Mouse (Mus musculus) G1E (cell line): ENCODE measurements at regions not wholly inside any gene's neighbourhood (a gene's known extent, or its start where the extent isn't known, plus 50 kb on each side); places are given as distances from the start of the nearest gene placed in this dataset.

Experiments used
- CTCF ChIP-seq: IDR thresholded peaks from 2 replicates; pipeline ENCODE4 v1.5.1; 2012; ENCODE audit warnings: low read depth, low read length, inconsistent platforms, mixed read lengths
- GATA1 ChIP-seq: IDR thresholded peaks from 2 replicates; pipeline ENCODE4 v1.6.1; 2012; ENCODE audit warnings: borderline replicate concordance, low read length, inconsistent platforms, mixed read lengths
- GATA2 ChIP-seq: IDR thresholded peaks from 2 replicates; pipeline ENCODE4 v1.6.1; 2012; ENCODE audit warnings: low read depth, low read length, inconsistent platforms, borderline replicate concordance
- POLR2AphosphoS5 ChIP-seq: IDR thresholded peaks from 2 replicates; pipeline ENCODE4 v1.6.1; 2012; ENCODE audit warnings: low read depth, low read length, inconsistent platforms; ENCODE audit not compliant: insufficient replicate concordance
- TAL1 ChIP-seq: conservative IDR thresholded peaks from 2 replicates; pipeline ENCODE4 v1.6.1; 2012; ENCODE audit warnings: low read depth, low read length, inconsistent platforms, mixed read lengths

DNA sequence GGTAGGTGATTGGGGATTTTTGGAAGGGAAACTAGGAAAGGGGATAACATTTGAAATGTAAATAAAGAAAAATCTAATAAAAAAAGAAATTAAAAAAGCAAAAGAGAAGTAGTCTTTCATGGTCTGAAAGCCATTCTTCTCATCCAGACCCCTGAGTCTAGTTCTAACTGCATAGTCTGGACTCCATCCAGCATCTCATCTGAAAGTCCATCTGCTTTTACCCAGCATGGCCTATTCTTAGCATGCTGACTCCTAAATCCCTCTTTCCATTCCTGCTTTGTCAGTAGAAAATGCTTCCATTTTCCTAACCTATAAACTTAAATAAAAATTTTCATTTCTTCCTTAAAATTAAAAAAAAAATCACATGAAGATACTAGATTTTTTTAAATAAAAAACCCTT lies 361.7 kb downstream of the Bmper start:
- no peak for TF ChIP-seq CTCF
- TF ChIP-seq GATA1 = no peak
- TF ChIP-seq POLR2AphosphoS5 = no peak
- no peak for TF ChIP-seq TAL1
- no peak for TF ChIP-seq GATA2
